Mouse (Mus musculus) embryo, embryonic 11.5 days (tissue): ENCODE measurements around the gene Pde4d.

Experiments
- DNase-seq: peaks from one replicate; pipeline ENCODE4 v3.0.0-alpha.2; 2012; ENCODE audit warnings: low read depth, low spot score

Gene Pde4d

GRCm38 (mm10) chr13:109808946-109809345, 1359.2 kb downstream of the Pde4d start:
- no peak for DNase-seq

GRCm38 (mm10) chr13:109809646-109810045, 1359.9 kb downstream of the Pde4d start:
- no peak for DNase-seq

- no peak for DNase-seq
Measured at GRCm38 (mm10) chr13:109813924-109814323, 1364.2 kb downstream of the Pde4d start.

- DNase-seq = no peak
Measured at GRCm38 (mm10) chr13:109819071-109819470, 1369.3 kb downstream of the Pde4d start.

GRCm38 (mm10) chr13:109820141-109820540, 1370.4 kb downstream of the Pde4d start:
- DNase-seq = no peak

- DNase-seq = no peak
Measured at GRCm38 (mm10) chr13:109820866-109821265, 1371.1 kb downstream of the Pde4d start.

GRCm38 (mm10) chr13:109821725-109822412, 1372.1 kb downstream of the Pde4d start:
- DNase-seq = no peak

- peak; percentile 91 for DNase-seq
Measured at GRCm38 (mm10) chr13:109822413-109823298, 1372.9 kb downstream of the Pde4d start.

GRCm38 (mm10) chr13:109823307-109824031, 1373.7 kb downstream of the Pde4d start:
- DNase-seq = no peak

GRCm38 (mm10) chr13:109825891-109826290, 1376.1 kb downstream of the Pde4d start:
- DNase-seq = no peak

GRCm38 (mm10) chr13:109827341-109827740, 1377.6 kb downstream of the Pde4d start:
- no peak for DNase-seq

GRCm38 (mm10) chr13:109827909-109828308, 1378.2 kb downstream of the Pde4d start:
- no peak for DNase-seq

GRCm38 (mm10) chr13:109829444-109829843, 1379.7 kb downstream of the Pde4d start:
- no peak for DNase-seq

GRCm38 (mm10) chr13:109834935-109835334, 1385.2 kb downstream of the Pde4d start:
- DNase-seq = no peak

- DNase-seq = no peak
Measured at GRCm38 (mm10) chr13:109837453-109837852, 1387.7 kb downstream of the Pde4d start.

GRCm38 (mm10) chr13:109837921-109838320, 1388.2 kb downstream of the Pde4d start:
- no peak for DNase-seq

GRCm38 (mm10) chr13:109840251-109840650, 1390.5 kb downstream of the Pde4d start:
- no peak for DNase-seq

GRCm38 (mm10) chr13:109841140-109841822, 1391.5 kb downstream of the Pde4d start:
- no peak for DNase-seq

GRCm38 (mm10) chr13:109842982-109843381, 1393.2 kb downstream of the Pde4d start:
- DNase-seq = no peak

GRCm38 (mm10) chr13:109844828-109845227, 1395.1 kb downstream of the Pde4d start:
- no peak for DNase-seq

GRCm38 (mm10) chr13:109863826-109864225, 1414.1 kb downstream of the Pde4d start:
- DNase-seq = no peak
